Mouse (Mus musculus) right cerebral cortex, adult 18-20 months (tissue): ENCODE measurements around the gene Gm21497.
"Not testable (repeated sequence)": the region's sequence is repeated elsewhere in the genome, so short reads cannot be mapped to it uniquely, and the experiment has no call there.

ENCODE experiments used
- DNase-seq: peaks from one replicate; pipeline ENCODE4 v3.0.0; 2022; ENCODE audit warnings: mixed read lengths

The Gm21497 gene

DNA sequence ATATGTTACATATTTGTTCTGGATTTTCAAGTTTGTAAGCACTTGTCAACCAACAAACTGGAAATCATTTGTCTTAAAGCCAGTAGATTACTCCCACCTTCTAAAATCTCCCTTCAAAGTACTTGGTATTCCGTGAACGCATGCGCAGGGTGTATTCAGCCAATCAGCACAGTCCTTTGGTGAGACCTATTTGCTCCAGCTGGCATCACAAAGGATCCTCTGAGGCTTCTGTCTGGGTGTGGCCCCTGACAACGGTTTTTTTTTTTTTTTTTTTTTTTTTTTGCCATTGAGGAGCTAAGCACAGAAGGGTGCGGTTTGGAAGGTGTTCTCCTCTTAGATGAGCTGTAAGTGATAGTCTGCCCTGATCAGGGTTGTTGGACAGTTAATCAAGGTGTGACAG is at the start of gene Gm21497:
Gene Gm21497, plus strand, starts transcription at position 301 of the 400 bp plus-strand sequence.
- not testable (repeated sequence) for DNase-seq
